Mouse (Mus musculus) adrenal gland, postnatal 36 days (tissue): ENCODE results near the gene Ppp1r9b. TPM values are rescaled to one million over a fixed set of nuclear protein-coding genes. Genes with fewer than 3 reads are reported as not detected.
A peak's percentile ranks its signal among the peaks of the same experiment; 100 is the strongest.
"Not testable (repeated sequence)": the region's sequence is repeated elsewhere in the genome, so short reads cannot be mapped to it uniquely, and the experiment has no call there.

Source experiments
- DNase-seq, 2 experiments: peaks; one replicate each; pipeline ENCODE4 v3.0.0; 2021; ENCODE audit warnings: mixed read lengths in 1 of 2
- long read RNA-seq, 2 experiments: library from polyadenylated mRNA; stranded (forward); transcript quantifications; one replicate each; pipeline ENCODE4 v2.0.0; 2021; ENCODE audit warnings: borderline sequencing depth in 2 of 2
- total RNA-seq, 2 experiments: library from RNA; stranded (reverse); gene quantifications; 2 replicates each; pipeline ENCODE4 v1.2.3; 2021

Gene Ppp1r9b
- total RNA-seq = 100 to 1,000 TPM; 119 to 120 TPM
- long read RNA-seq, experiment 1, full-length matches to known transcripts = 11 of 27 reads
- long read RNA-seq, experiment 1, partial matches to known transcripts = 2 of 27 reads
- long read RNA-seq, experiment 1, other reads (novel, unspliced or antisense) = 14 of 27 reads
- long read RNA-seq, experiment 2, full-length matches to known transcripts = 9 of 17 reads
- long read RNA-seq, experiment 2, partial matches to known transcripts = 2 of 17 reads
- long read RNA-seq, experiment 2, other reads (novel, unspliced or antisense) = 6 of 17 reads

DNA sequence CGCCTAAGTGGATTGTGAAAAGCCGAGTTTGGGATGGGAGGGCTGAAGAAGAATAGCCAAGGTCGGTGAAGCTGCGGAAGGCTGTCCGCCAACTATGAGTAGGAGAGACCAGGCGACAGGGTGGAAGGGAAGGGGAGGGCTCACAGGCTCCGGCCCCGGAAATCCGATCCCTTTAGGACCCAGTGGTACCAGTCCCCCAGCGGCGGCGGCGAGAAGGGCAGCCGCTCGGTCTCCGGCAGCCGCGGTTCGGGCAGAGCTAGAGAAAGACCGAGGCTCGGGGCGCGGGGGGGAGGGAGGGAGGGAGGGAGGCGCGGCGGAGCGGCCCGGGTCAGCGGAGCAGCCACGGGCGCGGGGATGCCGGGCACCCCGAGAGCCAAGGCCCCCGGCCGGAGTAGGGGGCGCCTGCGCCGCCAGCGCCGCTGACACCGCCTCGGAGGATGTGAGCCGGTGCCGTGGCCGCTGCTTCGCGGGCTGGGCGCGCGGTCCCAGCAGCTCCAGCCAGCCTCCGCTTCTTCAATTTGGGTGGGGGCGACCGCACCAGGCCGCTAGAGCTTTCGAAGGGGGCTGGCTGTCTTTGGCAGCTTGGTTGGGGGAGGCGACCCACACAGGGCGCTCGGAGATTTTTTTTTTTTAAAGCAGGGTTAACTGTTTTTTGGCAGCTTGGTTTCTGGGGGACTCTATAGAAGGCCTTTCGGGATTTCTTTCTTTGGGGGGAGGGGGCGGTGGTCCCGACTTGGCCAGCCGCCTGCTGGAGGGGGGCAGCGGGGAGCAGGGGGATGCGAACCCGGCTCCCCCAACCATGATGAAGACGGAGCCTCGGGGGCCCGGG, at the start of gene Ppp1r9b:
Gene Ppp1r9b, plus strand, starts transcription at position 287 of the 829 bp plus-strand sequence.
- peak; percentile 96 to 97 for DNase-seq

DNA sequence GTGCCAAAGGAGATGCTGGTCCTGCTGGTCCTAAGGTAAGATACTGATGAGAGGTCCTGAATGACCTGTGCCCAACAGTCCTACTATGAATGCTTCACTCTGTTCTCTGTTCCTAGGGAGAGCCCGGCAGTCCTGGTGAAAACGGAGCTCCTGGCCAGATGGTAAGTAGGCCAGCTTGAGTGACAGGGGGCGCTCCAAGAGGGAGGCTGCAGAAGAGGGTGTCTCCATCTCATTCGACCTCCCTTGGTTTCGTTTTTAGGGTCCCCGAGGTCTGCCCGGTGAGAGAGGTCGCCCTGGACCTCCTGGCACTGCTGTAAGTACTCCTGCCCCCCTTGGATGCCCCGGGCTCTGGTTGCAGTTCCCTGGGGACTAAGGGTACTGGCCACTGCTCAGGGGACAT, 49.7 kb upstream of the Ppp1r9b start:
- DNase-seq = no peak

DNA sequence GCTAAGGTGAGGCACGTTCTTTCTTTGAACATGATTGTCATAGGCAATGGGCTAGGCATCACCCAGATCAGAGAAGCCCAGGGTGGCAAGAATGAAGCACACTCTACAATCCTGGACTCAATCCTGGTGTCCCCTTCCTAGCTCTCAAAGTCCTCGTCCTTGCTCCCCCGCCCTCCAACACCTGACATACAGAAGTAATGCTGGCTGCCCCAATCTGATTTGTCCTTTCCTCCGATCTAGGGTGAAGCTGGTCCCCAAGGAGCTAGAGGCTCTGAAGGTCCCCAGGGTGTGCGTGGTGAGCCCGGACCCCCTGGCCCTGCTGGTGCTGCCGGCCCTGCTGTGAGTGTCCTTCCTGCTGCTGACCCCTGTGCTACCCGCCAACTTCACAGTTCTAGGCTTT, 49.1 kb upstream of the Ppp1r9b start:
- no peak for DNase-seq

DNA sequence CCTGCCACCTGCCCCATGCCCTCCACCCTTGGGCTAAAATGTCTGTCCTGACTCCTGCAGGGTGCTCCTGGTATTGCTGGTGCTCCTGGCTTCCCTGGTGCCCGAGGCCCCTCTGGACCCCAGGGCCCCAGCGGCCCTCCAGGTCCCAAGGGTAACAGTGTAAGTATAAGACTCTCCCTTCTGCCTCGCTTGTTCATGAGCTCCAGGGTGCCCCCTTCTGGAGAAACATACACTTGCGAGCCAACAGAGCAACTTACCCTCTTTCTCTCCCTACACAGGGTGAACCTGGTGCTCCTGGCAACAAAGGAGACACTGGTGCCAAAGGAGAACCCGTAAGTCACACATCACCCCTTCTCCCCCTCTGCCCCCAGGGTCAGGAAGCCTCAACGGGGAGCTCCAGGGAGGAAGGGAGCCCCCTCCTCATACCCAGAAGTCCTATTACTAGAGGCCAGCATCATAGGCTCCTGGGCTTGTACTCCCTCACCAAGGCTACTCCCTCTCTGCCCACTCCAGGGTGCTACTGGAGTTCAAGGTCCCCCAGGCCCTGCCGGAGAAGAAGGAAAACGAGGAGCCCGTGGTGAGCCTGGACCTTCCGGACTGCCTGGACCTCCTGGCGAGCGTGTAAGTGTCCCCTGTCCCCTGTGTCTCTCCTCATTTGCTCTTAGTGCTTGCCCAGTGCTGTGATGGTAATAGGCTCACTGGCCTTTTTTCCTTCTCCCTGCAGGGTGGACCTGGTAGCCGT, 48.4 kb upstream of the Ppp1r9b start:
- peak; percentile 32 to 69 for DNase-seq

DNA sequence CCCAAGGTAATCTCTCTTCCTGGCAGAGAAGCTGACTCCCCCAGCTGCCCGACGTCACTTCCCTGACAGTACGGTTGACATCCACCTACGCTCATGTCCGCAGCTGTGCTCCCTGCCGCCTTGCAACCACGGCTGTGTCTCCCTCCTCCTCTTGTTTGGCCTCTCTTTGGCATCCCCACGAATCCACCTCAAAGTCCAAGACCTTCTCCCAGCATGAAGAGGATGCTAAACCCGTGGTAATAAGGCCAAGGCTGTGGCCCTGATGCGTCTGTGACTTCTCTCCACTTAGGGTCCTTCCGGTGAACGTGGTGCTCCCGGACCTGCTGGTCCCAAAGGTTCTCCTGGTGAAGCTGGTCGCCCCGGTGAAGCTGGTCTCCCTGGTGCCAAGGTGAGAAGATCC, 47.8 kb upstream of the Ppp1r9b start:
- DNase-seq = no peak

DNA sequence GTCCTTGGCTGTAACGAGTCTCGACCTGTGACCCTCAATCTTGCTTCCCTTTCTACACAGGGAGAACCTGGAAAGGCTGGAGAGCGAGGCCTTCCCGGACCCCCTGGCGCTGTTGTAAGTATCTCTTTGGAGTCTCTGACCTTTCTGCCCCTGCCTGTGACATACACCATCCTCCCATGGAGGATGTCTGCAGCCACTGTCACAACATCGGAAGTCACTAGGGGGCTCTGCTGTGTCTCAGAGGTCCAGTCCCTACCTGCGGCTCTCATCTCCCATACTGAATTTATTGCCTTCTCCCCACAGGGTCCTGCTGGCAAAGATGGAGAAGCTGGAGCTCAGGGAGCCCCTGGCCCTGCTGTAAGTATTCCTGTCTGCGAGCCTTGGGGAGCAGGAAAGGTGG, 46.5 kb upstream of the Ppp1r9b start:
- no peak for DNase-seq

DNA sequence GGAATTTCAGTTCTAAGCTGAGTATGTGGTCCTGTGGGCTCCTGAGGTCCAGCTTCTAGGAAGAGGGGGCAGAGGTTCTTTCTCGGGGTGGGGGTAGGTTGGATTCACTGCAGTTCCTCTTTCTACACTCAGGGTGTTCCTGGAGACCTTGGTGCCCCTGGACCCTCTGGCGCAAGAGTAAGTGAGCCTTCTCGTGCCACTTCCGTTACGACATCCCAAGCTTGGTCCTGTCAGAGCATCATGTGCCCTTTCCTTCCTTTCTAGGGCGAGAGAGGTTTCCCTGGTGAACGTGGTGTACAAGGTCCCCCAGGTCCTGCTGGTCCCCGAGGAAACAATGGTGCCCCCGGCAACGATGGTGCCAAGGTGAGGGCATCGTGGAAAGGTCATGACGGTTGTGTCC, 45.6 kb upstream of the Ppp1r9b start:
- DNase-seq = no peak

DNA sequence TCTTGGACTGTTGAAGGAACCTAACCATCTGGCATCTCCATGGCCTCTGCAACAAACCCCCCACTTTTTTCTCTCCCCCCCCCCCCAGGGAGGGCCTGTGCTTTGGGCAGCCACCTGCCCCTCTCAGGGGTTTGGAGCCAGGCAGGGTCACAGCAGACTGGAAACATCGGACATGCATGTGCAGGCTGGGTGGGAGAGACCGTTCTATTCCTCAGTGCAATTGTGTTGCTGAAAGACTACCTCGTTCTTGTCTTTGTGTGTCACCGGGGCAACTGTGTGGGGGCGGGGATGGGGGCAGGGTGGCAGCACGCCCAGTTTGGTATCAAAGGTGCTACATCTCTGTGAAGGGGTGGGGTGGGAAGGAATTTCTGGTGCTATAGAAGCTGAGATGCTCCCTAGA, 38.7 kb upstream of the Ppp1r9b start:
- no peak for DNase-seq

DNA sequence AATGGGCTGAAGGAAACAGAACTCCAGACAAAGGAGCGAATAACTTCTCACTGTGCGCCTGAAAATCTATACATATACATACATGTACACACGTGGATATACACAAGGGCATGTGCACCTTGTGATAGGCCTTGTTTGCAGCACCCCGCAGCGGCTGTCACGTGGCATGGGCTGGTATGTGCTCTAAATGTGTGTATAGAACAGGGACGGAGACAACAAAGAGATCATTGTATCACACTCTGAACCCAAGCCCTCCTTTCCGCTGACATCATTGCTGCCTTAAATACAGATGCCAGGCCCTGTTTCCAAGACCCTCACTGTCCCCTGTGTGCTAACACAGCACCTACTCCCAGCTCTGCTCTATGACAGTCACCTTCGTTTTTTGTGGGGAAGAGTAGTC, 35.7 kb upstream of the Ppp1r9b start:
- no peak for DNase-seq

DNA sequence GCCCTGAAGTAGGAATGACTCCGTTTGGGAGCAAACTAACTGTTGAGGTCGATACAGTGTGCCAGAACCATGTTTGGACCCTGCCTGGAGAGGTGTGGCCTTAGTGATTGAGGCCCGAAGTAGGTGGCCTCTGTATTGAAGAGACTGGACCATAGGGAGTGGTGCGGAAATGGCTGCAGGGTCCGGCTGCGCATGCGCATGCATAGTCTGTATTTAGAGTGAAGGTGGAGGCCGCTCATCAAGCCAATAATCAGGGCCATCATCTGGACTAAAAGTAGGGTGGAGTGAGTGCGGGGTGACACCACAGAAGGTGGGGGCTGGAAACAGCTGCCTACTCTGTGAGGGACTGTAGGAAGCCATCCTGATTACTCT, 33.2 kb upstream of the Ppp1r9b start:
- DNase-seq = no peak

DNA sequence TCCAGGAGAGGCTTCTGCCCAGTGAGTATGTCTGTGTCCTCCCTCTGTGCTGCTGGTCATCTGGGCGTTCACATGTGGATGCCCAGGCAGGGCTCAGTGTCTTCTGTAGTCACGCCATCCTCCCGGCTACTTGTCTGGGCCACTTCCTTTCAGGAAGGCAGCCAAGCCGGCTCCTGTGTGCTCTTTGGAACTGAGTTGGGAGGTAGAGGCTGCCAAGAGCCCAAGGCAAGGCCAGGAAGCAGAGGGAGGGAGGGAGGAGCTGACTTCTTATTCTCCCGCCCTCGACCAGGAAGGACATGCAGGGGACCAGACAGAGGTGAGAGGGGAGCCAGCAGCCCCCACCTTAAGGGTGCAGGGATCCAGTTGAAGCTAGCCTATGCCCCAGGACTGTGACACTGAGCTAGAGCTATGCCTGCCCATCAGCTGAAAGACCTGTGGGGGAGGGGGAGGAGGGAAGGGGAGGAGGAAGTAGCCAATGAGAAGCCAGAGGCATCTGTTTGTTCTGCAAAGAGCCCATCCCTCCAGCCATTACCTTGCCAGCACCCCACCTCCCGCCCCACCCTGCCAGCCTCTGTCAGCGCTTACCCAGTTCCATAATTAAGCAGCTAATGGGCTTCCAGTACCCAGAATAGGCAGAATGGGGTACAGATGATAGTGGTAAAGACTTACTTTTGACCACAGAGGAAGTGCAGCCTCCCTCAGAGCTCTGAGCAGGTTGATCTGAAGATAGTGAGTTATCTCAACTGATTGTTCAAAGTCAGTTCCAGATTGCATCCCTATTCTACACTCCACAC, 32.6 kb upstream of the Ppp1r9b start:
- peak; percentile 76 to 83 for DNase-seq

DNA sequence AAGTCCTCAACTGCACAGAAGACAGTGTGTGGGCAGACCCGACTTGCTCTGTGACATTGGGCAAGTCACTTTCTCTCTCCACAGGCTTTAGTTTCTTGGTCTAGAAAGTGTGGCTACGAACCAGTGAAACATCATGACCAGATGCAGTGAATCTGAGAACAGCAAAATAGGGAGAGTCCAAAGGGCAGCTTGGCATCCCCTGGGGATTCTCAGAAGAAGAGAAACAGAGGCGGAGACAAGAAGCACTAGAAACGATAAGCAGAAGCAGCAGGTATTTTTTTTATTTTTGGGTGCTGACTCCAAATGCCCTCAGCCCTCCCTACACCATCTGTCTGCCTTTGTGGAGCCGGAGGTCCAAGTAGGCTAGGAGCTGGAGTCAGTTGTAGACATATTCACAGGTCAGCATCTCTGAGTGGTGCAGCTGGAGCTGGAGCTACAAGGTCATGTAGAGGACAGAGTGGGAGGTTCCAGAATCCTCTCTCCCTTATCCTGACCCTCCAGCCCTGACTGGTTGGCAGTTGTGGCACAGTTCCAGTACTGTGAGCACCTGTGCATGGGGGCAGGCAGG, 28.2 kb upstream of the Ppp1r9b start:
- DNase-seq = no peak

DNA sequence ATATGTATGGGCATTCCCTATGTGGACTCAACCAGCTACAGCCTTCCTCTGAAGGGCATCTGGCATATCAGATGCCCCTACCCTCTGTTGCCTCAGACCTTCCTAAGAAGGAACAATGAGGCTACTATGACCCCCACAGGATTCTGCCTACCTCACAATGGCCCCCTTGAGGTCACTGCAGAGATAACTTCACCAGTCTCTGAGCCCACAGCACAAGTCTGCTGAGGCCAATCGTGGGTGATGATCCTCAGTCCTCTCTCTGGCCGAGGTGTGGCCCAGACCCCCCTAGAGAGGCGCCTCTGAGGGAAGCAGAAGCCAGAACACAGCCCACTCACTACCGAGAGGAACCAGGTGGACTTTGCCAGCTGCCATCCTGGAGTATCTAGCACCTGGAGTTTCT, 23.4 kb upstream of the Ppp1r9b start, which contains the start of gene Hils1:
Gene Hils1, plus strand, starts transcription at position 175 of the 400 bp plus-strand sequence.
- DNase-seq = no peak

DNA sequence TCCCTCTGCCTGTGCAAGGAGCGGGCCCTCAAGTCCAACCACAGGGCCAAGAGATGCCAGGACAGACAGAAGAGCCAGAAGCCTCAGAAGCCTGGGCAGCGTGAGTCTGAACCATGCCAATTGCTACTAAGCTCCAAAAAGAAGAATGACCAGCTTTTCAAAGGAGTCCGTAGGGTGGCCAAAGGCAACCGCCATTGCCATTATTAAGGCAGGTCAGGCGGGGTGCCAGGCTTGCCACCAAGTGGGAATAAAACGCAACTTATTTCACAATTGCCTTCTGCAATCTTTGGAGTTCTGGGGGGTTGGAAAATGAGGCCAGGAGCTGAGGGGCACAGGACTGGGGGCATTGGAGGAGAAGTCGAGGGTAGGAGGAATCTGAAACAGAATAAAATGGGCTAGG, 22.6 kb upstream of the Ppp1r9b start:
- peak in 1 of 2 experiments; percentile 38 for DNase-seq

DNA sequence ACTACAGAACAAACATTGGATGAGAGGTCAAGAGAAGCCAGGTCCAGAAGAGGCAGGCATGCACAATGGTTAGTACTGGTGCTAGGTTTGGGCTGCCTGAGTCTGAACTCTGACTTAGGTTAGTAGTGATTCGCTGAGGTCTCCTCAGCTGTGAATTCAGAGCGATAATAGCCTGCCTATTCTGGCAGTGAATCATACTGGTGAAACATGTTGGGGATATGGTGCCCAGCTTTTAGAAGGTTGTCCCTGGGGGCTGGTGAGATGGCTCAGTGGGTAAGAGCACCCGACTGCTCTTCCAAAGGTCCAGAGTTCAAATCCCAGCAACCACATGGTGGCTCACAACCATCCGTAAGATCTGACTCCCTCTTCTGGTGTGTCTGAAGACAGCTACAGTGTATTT, 21.1 kb upstream of the Ppp1r9b start:
- DNase-seq = not testable (repeated sequence)

DNA sequence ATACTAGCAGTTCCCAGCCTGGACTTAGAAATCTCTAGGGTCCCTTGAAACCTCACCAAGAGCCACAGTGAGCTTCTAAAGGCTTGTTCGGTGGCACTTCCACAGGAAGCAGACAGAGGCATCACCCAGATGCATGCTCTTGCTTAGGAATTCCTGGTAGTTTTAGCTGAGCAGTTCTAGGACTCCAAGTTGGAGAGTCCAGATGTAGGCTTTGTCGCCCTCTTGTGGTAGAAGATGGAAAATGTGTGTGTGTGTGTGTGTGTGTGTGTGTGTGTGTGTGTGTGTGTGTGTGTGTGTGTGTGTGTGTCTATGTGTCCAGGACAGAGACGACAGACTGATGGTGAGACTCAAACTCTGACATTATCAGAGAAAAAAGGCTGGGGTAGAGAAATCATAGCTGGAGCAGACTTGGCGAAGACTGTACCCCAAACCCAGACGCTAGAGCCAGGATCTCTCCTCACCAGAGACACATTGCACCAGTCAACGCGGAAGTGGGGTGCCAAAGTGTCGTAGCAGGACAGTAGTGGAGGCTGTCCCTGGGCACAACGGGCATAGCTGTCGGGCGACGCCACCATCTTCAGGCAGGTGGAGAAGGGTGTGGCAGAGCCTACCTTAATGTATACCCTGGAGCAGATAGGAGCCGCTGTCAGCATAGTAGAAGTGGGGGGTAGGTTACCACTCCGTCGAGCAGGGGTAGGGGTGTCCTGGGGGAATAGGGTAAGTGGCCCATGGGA, 20.5 kb upstream of the Ppp1r9b start:
- DNase-seq = peak; percentile 64 to 73

DNA sequence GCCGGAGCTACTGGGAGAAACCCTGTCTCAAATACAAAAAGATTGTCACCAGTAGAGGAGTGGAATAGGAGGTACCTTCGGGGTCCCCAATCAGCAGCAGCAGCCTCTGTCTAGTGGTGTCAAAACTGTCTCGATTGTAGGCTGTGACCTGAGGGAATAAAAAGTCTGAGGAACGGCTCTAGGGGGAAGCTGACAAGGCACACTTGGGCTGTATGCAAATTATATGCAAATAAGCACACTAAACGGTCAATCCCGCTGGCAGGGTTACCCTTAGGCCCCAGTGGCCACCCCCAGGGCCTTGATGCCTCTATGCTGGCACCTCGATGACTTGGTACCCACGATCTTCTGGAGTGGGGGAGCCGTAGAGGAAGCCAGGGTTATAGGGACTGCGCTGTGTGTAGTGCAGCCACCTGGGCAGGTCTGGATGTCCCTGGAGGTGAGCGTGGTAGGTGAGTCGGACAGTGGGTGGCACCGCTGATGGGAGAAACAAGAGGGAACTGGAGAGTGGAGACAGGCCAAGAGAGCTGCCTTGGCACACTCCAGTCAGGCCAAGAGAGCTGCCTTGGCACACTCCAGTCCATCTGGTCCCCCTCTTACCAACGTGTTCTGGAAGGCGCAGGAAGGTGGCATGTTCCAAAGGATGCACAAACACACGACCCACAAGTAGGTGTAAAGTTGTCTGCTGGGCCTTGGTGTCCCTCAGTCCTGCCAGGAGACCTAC, 18.8 kb upstream of the Ppp1r9b start:
- DNase-seq = no peak

DNA sequence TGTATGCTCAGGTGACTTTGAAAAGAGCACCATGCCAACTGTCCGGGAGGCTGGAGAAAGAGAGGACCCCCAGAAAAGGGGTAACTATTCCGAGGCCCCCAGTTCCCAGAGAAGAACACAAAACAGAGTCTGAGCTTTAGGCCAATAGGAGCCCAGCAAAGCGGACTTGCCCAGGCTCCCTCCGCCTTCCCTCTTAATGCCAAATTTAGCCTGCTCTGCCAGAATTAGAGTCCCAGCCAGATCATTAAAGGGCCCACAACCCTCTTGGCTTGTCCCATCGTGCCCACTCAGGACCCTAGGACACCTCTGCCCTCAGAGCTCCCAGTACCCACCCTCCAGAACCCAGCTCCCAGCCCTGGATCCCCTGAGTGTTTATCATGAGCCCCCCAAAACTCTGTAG, 17.9 kb upstream of the Ppp1r9b start:
- DNase-seq = no peak

DNA sequence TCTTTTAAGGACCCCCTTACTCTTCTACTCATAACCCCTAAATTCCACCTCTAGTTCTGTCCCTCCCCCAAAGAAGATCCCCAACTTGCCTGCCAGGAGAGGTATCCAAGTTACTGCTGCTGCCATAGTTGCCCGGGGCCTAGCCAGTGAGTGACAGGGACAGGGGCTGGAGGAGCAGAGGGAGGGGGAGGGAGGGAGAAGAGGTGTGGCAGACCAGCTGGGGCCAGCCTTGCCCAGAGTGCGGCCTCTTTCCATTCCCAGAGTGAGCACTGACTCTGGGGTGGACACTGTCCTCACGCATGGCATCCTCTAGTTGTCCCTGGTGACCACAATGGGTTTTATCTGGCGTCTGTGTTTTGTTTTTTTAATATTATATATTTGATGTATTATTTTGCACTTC, 17.5 kb upstream of the Ppp1r9b start:
- no peak for DNase-seq

DNA sequence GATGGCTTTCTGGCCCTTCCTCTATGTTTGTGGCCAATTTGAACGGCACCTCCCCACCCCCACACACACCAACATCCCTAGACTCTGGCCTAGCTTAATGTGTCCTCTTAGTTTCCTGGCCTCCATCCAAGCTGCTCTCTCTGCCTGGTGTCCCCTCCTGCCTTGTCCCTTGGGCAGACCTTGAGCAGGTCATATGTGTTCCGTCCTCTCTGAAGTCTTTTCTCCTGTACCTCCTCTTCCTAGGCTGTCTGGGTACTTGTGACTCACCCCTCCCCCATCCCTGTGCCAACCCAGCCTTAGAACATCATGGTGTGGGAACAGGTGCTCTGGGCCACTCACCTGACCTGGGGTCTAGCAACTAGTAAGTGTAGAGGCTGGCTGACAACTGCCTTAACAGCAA, 15.9 kb upstream of the Ppp1r9b start:
- DNase-seq = no peak
